Mouse (Mus musculus) c-Kit-positive CD71-negative TER-119-negative erythroid progenitor cells, embryonic 14.5 days (primary cell): ENCODE data around the gene B3galt5.
A peak's percentile ranks its signal among the peaks of the same experiment; 100 is the strongest.
"Not testable (repeated sequence)": the region's sequence is repeated elsewhere in the genome, so short reads cannot be mapped to it uniquely, and the experiment has no call there.

Experiments
- DNase-seq: peaks from one replicate; pipeline ENCODE4 v3.0.0-alpha.2; 2013; ENCODE audit warnings: low read depth

The B3galt5 gene

DNA sequence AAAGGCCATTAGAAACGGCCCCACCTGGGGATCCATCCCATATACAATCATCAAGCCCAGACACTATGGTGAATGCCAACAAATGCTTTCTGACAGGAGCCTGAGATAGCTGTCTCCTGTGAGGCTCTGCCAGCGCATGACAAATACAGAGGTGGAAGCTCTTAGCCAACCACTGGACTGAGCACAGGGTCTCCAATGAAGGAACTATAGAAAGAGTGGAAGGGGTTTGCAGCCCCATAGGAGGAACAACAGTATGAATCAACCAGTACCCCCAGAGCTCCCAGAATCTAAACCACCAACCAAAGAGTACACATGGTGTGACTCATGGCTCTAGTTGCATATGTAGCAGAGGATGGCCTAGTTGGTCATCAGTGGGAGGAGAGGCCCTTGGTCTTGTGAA, 36.1 kb downstream of the B3galt5 start:
- DNase-seq, result no peak

DNA sequence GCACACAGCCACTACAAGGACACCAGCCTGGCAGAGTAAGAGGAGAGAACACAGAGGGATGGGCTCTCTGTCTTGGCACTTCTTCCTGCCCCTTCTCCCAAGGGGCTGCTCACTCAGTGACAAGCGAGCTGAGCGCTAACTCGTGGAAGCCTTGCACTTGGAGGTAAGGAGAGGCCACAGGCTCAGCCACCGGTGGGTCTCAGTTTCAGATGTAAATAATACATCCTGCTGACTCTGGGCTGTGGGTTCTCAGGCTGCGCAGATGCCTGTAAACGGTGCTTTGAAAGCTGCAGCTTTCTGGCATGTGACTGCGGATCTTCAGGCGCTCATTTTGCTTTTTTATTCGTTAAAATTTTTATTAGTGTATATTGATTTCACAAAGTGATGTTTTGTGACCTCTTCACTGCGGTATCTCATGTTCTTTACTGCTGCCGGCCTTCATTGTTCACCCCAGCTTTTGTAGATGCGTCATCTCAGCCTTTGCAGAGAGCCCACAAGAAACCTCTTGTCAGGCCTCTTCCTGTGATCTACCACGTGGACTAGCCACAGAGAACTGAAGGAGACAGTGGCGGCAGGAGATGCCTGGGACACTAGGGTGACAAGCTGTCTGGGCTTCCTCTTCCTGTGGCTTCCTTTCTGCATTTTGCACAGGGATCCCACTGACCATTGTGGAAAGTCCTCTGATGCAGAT, 37.5 kb downstream of the B3galt5 start:
- DNase-seq, result peak; percentile 33

DNA sequence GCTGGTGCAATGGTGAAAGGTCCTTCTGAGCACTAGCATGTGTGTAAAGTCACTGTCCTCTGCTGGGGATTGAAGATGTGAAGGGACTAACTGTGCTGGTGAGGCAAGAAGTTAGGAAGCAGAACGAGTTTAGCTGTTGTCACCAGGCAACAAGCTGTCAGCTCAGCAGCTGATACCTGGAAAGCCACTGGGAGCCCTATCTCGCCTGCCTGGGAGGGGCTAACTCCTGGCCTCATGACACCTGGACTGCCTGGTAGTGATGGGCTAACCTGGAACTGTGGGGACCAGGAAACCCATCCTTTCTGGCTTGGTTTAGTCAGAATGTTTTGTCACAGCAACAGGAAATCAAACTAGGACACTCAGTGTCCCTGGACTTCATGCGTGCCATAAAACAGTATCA, 41.0 kb downstream of the B3galt5 start:
- DNase-seq, result no peak

DNA sequence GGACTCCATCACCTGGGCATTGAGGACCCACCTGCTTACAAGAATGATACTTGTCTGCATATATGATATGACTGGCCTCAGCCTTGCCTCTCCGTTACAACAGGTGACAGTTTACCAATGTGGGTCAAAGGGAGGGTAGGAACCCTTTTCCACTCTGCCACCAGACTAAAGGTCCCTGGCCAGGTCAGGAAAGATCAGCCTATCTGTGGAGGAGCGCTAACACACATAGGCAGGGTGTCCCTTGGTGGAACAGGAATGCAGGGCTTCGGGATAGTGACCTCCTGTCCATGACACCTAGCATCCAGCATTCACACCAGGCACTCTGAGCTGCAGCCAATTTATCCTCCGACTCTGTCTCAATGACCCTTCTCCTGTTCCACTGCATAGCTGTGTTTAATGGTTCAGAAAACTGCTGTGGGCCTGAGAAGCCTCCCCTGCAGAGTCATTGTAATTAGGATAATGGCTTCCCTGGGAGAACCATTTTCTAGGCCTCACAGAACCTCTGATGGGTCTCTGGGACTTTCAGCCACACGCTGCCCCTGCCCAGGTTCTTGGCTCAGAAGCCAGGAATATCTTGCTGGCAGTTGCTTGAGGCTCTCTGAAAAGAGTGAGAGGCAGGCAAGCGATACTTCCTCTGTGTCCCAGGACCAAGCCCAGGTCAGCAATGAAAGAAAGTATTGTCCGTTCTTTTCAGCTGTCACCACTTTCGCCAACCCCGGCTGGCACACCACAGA, 43.1 kb downstream of the B3galt5 start:
- no peak for DNase-seq

DNA sequence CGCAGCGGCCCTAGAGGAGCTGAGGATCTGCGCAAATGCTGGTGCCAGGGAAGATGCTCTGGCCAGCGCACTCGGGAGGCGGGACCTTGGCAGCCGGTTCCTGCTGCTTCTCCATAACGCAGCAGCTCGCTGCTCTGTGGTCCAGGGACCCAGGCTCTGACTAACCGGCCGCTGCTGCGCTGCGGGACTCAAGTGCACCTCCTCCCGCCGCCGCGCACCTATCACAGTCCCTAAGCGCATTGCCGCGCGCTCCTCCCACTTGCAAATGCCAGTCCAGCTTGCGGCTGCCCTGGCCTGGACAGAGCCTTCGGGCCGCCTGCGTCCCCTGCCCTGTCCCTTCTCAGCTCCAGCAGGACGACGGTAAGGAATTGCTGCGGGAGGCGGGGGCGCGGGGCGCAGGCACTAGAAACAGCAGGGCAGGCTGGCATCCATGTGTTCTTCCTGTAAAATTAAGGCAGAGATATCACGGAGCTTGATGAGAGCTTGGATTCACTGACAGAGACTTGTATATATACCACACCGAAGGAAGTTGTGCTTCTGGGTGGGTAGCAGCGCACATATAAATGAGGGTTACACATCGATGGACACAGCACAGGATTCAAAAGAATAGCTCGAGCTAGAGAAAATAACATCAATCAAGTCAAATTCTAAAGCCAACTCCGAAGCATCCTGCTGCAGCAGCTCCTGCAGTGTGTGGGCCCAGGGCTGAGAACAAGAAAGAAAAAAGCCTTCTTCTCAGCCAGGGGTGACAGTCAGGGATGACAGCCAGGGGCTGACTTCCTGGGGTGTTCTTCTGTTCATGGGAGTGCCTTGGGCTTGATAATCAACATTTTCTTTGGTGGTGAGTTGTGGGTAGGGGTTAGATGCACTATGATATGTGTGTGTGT, 45.4 kb downstream of the B3galt5 start:
- no peak for DNase-seq

DNA sequence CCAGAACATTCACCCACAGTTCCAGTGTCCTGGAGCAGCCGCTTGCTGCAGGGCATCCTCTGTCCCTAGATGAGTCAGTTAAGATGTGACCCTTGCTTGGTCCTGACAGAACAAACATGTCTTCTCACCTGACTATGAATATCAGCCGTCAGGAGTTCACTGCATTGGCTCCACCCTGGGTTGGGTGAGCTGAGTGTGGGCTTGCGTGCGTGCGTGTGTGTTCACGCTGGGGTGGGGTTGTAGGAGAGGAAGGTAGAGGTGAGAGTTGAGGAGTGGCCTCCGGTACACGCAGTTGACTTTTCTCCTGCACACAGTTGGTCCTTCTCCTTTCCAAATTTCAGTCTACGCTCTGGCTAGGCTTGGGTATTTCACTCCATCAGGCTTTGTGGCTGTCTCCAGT, 47.0 kb downstream of the B3galt5 start:
- no peak for DNase-seq

DNA sequence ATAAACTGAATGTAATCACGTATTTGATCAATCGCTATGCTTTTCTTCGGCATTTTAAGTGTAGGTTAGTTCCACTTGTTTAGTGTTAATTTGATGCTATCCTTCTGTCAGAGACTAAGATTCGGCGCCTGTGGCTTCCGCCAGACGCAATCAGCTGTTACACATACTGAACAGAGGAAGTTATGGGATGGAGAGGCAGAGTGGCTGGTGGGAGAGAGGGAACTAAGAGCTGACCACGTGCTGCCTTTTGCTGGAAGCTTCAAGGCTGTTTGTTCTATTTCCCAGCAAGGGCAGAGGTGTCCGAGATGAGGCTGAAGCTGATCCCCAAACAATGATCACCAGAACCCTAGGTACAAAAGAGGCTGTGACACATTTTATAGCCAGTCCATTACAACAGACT, 56.3 kb downstream of the B3galt5 start:
- no peak for DNase-seq

DNA sequence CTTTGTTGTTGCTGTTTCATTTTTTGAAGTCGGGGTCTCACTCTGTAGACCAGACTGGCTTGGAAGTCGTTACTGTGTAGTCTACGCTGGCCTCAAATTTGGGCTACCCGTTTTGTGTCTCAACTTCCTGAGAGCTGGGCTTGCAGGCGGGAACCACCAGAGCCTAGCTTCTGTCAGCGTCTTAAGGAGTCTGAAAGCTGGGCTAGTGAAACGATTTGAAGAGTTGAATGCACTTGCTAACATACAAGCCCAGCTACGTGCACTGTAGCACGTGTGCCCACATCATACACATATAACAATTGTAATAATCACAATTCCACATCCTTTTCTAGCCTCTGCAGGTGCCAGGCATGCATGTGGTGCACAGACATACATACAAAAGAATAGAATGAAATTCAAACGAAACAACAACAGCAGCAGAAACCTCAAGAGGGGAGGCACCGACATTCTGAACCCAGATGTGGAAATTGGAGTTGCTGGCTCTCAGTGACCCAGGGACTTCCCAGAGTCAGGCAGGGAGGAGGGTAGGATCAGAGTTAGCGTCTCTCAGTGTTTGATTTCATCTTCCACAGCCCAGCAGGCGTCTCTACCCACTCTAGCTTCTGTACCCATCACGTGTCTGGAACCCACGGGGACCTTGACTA, 57.1 kb downstream of the B3galt5 start:
- DNase-seq, result no peak

DNA sequence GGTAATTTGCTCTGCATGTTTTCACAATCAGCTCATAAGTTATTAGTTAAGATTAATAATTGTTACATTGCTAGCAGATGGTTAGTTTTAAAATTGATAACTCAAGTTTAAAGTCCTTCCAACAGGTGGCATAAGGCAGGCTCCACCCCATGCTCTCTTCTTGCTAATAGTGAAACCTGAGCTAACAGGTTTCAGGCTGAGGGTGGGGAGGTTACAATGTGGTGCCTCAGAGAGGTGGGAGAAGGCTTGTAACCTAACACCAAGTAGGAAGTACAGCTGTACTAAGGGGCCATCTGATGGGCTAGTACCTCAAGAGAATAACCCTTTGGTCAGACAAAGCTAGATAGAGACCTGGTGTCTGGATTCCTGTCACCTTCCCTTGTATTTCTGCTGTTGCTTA, 62.5 kb downstream of the B3galt5 start:
- DNase-seq, result no peak

DNA sequence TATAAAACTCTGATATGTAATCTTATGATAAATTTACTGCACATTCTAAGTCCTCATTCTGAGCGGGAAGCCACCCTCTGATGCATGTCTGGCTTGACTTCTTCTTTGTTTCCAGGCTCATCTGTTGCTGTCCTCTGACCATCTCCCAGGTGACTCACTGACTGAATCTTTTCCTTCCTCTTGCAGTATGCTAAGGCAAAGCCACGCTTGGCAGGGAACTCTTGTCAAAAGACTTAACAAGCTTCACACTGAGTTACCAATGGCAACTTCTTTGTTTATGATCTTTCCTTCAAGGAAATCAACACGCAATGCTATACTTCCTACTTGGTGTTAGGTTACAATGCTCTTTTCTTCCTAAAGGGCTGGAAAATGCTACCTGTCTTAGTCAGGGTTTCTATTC, 63.0 kb downstream of the B3galt5 start:
- no peak for DNase-seq

DNA sequence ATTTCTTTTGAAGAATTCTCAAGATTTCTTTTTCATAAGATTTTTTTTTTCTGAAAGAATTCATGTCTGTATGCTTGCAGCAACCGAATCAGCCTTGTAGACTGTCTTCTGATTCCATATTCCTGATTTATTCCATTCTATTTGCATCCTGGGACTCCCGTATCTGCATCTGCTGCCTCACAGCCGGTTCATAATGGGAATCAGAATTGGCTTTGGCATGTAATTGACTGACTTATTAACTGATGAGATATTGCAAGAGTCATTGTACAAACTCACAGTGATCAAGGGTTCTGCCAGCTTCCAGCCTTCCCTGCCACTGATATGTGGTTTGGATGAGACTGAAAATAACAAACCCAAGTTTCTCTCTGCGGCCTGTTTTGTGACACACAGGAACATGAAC, 67.8 kb downstream of the B3galt5 start:
- DNase-seq, result no peak

DNA sequence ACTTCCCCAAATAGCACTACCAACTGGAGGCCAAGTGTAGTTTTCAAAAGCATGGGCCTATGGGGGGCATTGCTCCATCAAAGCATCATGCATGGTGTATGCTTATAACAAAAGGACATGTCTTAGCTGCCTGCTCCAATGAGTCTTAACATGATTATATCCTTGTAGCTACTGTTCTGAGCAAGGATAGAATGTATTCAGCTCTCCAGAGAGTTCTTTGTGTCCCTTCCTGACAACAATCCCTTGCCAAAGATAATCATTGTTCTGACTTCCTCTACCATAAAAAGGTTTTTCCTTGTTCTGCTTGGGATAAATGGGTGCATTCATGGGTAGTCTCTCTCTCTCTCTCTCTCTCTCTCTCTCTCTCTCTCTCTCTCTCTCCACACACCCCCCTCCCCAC, 68.8 kb downstream of the B3galt5 start:
- no peak for DNase-seq

DNA sequence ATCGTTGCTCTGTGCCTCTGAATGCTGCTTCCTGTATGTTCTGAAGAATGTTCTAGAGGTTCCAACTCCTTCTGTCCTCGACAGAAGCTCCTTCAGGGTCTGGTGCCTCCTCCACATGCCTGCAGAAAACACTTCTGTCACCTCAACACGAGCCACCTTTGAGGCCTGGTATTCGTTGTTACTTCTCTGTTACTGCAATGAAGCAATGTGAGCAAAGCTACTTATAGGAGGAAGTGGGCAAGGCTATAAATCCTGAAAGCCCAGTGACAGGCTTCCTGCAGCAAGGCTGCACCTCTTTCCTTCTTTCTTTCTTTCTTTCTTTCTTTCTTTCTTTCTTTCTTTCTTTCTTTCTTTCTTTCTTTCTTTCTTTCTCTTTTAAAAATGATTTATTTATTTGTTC, 71.3 kb downstream of the B3galt5 start:
- no peak for DNase-seq

DNA sequence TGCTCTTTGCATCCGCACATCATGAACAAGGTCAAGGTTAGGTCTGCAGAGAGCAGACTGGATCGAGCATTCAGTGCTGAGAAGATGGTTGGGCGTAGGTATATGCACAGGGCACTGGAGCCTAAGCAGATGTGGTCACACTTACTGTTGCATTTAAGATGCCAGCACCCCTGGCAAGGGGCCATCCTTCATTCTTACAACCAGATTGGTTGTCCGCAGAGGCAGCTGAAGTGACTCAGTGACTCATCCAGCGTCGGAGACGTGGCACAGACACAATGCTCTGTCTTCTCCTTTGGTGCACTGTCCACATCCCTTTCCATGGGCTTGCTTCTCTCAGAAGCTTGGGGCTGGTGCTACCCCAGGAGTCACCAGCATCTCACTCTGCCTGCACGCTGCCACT, 82.2 kb downstream of the B3galt5 start:
- DNase-seq, result no peak

DNA sequence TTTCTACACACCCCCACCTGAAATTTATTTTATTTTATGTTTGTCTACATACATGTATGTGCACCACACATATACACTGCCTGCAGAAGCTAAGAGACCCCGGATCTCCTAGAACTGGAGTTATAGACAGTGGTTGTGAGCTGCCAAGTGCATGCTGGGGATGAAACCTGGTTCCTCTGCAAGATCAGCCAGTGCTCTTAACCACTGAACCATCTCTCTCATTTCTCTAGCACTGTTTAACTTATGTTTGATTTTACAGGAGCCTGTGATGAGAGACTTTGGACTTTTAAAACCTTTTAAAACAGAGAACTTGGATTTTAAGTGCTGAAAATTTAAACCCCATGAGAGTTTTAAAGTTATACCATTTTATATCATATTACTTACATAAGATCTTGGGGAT, 87.1 kb downstream of the B3galt5 start:
- no peak for DNase-seq

DNA sequence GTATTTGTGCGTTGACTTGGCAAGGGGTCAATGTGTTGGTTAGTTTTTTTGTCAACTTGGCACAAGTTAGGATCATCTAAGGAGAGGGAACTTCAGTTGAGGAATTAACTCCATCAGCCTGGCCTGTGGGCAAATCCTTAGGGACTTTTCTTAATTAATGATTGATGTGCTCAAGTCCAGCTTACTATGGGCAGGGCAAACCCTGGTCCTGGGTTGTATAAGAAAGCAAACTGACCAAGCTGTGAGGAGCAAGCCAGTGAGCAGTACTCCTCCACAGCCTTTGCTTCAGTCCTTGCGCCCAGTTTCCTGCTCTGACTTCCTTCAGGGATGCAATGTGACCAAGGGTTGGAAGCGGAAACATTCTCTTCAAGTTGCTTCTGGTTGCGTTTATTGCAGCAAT, 87.6 kb downstream of the B3galt5 start:
- no peak for DNase-seq

DNA sequence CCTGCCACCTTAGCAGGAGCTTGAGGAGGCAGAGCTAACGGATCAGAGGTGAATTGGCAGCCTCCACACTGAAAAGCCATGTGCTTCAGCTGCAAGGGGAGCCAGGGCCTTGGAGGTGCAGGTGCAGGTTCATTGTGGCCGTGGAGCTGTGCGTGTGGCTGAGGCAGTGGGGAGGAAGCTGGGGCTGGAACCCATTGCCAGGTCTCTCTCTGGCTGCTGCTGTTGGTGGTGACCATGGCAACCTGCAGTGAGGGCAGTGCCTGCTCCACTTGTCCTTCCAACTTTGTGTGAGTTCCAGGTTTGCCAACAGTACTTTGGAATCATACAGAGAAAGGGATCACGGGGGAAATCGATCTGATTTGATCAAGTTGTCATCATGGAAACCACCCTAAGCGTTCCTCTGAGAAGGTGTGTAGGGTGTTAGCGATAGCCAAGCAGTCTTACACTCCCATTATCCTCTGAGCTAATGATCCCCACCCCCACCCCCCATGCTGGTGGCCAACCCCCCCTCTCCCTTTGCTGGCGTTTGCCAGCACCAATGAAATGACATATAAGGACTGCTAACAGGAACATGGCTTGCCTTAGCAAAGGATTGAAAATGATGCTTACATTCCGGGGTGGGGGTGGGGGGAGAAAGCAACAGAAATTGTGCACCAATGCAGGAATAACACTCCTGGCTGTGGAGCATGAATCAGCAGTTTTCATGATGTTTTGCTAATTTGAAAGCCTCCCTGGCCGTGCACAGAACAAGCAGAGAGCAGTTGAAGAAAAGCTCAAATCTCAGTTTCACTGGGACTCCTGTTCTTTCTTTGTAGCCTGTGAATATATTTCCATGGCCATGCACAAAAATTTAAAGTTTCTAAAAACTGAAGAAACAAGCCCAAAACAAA, 90.8 kb downstream of the B3galt5 start:
- DNase-seq, result no peak

DNA sequence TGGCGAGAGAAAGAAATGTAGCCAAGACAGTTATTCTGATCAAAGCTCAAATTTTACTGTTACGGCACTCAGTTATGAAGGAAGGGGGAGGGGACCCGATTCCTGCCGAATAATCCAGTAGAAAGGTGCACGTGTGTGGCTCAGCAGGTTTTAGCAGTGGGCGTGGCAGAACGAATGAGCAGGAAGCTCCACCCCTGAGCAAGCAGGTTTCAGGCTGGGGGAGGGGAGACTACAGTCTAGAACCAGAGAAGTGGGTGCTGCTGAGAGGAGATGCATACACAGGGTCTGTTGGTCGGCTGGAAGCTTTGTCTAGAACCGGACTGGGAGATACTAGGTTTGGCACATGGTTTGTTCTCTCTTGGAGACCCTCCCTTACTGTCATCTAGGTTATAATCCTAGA, 91.7 kb downstream of the B3galt5 start:
- not testable (repeated sequence) for DNase-seq

DNA sequence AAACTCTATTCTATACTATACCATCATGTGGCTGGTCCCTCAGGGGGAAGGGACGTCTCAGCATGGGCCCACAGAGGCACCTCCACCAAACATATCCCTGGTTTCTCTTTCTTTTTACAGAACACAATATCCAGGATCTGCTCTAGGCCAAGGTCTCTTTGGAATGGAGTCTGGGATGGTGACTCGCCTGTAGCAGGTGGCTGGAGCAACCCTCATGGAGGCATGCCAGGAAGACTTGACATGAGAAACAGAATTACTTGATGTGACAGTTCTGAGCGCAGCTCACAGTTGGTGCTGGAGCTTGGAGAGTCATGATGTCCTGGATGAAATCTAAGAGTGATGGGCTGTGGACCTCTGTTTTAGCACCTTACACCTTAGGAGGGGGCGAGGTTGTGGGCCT, 104.0 kb downstream of the B3galt5 start:
- no peak for DNase-seq

DNA sequence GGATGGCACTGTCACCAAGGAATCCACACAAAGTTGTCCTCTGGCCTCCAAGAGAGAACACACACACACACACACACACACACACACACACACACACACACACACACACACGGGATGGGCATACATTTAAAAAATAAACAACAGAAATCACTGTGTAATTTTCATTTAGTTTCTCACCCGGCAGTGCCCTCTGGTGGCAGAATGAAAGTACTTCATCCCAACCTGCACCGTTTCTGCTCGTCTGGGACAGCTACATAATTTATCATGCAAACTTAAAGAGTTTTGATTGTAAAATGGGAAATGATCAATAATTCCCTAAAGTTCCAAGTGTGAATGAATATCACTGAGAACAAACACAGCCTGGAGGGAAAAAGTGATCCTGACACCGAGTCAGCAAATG, 105.7 kb downstream of the B3galt5 start:
- DNase-seq, result peak; percentile 30

DNA sequence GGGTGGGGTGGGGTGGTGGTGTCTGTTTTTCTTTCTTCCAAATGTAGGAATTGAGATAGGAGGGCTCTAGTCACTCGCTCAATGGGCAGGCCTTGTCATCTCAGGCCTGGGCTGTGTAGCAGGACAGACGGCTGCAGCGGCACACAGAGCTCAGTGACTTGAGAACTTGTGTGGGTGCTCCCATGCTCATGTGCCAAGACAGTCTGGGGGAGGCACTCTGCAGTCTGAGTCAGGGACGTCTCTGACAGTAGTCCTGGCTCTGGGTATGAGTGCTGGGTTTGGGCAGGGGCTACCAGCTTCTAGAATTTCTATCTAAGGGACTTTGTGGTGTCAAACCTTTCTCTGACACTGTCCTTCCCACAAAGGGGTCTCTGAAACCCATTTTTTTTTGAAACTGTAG, 106.3 kb downstream of the B3galt5 start:
- no peak for DNase-seq
